Mouse (Mus musculus): ENCODE data around the gene Gpr152.

DNA sequence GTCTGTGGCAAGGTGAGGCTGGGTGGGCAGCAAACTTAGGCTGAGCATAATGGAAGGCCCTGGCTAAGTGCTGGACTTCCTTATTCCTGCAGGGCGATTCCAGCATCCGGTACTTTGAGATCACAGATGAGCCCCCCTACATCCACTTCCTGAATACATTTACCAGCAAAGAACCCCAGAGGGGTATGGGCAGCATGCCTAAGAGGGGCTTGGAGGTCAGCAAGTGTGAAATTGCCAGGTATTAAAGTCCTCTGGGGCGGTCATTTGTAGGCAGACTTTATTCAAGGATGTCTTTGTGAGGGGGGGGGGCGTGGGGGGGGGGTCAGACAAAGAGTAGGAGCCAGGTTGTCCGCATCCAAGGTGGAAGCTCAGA is 11.9 kb downstream of the Gpr152 start:
- TF ChIP-seq CTCF (IDR thresholded peaks at IDR 0.05; ENCODE audit: borderline replicate concordance, insufficient read depth, low read depth, low read length) (no peak), POLR2A (IDR thresholded peaks at IDR 0.05; ENCODE audit: borderline replicate concordance, insufficient read depth, low read length) (no peak)
